In genomic region chr10:128377222-128377939, GRCm38 (mm10) we compare ENCODE assay signal across 8 mouse cellular contexts. TPM values are rescaled to one million over a fixed set of nuclear protein-coding genes. Genes with fewer than 3 reads are reported as not detected.
DNase-seq lines count a peak whose midpoint lies in the region; ATAC-seq and TF ChIP-seq lines count a peak whose summit lies in the region.

No protein-coding gene starts in this region.

- no peaks in the 10 kb centered on the region for H3K27me3 ChIP-seq in forebrain, embryonic 15.5 days
- H3K27me3 ChIP-seq in midbrain, embryonic 12.5 days, result no peaks in the 10 kb centered on the region
- no peaks in the 10 kb centered on the region for H3K27me3 ChIP-seq in testis, adult 2 months (ENCODE audit: control insufficient read depth, insufficient read depth, low read length)

- peak; percentile 15; the same call in 1 of the 2 replicates for ATAC-seq in cerebellum, adult (ENCODE audit: insufficient number of reproducible peaks, low FRiP score, low TSS enrichment)
- ATAC-seq in forebrain, embryonic 15.5 days (replicated peaks), result peak; percentile 75
- peak; percentile 76 for ATAC-seq in midbrain, embryonic 12.5 days (ENCODE audit: low FRiP score, low read depth)

- peak overlapping the region; percentile 94 for H3K9ac ChIP-seq in forebrain, embryonic 15.5 days (replicated peaks)
- H3K9ac ChIP-seq in midbrain, embryonic 12.5 days (replicated peaks), result peak overlapping the region; percentile 99

- no peak for DNase-seq in cerebellum, adult 9-11 months
- DNase-seq in urinary bladder, postnatal 36 days (ENCODE audit: low spot score in 2 of 2), result peak; percentile 26 to 28
- DNase-seq in urinary bladder, postnatal 10 days (ENCODE audit: low spot score), result no peak
- DNase-seq in kidney, postnatal 4 days, result peak; percentile 68 to 76

- H3K4me2 ChIP-seq in forebrain, embryonic 15.5 days (replicated peaks), result peak overlapping the region; percentile 65
- H3K4me2 ChIP-seq in midbrain, embryonic 12.5 days (replicated peaks), result peak overlapping the region; percentile 69

- peaks cover 25% of the 10 kb centered on the region for H3K4me1 ChIP-seq in forebrain, embryonic 15.5 days
- H3K4me1 ChIP-seq in midbrain, embryonic 12.5 days, result peaks cover 25% of the 10 kb centered on the region
- H3K4me1 ChIP-seq in testis, adult 2 months (ENCODE audit: control insufficient read depth, insufficient read depth, low read length), result peaks cover 13% of the 10 kb centered on the region

- H3K9me3 ChIP-seq in forebrain, embryonic 15.5 days, result no peaks in the 10 kb centered on the region
- H3K9me3 ChIP-seq in midbrain, embryonic 12.5 days, result peaks cover 4% of the 10 kb centered on the region; the same call in 1 of the 2 replicates

- TF ChIP-seq CTCF in testis, adult 2 months (IDR thresholded peaks at IDR 0.05; ENCODE audit: control insufficient read depth, insufficient read depth, insufficient replicate concordance, low read depth, low read length), result no peak

- peak overlapping the region; percentile 94 for H3K27ac ChIP-seq in forebrain, embryonic 15.5 days (replicated peaks)
- peak overlapping the region; percentile 97 for H3K27ac ChIP-seq in midbrain, embryonic 12.5 days (replicated peaks)
- H3K27ac ChIP-seq in testis, adult 2 months (ENCODE audit: control insufficient read depth, insufficient read depth, low read depth, low read length), result peak overlapping the region; percentile 81

- H3K36me3 ChIP-seq in forebrain, embryonic 15.5 days, result peaks cover 36% of the 10 kb centered on the region
- peaks cover 36% of the 10 kb centered on the region for H3K36me3 ChIP-seq in midbrain, embryonic 12.5 days
- H3K36me3 ChIP-seq in testis, adult 2 months (ENCODE audit: control insufficient read depth, insufficient read depth, low read length), result no peaks in the 10 kb centered on the region

- H3K4me3 ChIP-seq in forebrain, embryonic 15.5 days, result peak overlapping the region; percentile 78
- peak overlapping the region; percentile 99 for H3K4me3 ChIP-seq in midbrain, embryonic 12.5 days
- H3K4me3 ChIP-seq in testis, adult 2 months (ENCODE audit: control insufficient read depth, low read depth, low read length), result peak overlapping the region; percentile 83

- TF ChIP-seq POLR2A in testis, adult 2 months (IDR thresholded peaks at IDR 0.05; ENCODE audit: control insufficient read depth, low read depth, low read length), result no peak

- WGBS in forebrain, embryonic 15.5 days, result 0% methylated on average over 38 of the region's 47 CpGs
- under 1% methylated on average over 47 of the region's 47 CpGs for WGBS in midbrain, embryonic 12.5 days

RNA-seq across cellular contexts. Expression of gene Ankrd52, which starts 0.5 kb away (rescaled TPM):
- polyA plus RNA-seq in forebrain, embryonic 15.5 days (2015; fragmentation: Nextera tagmentation; extraction: Ambion mirVana), result 13.0 and 13.4 TPM in 2 replicates
- polyA plus RNA-seq in midbrain, embryonic 12.5 days (2016; fragmentation: Nextera tagmentation; extraction: Ambion mirVana), result 12.9 and 13.5 TPM in 2 replicates
- polyA plus RNA-seq in testis, adult 2 months (2012; rRNA removed), result 6.8 and 7.0 TPM in 2 replicates

RNA-seq across cellular contexts. Expression of gene Coq10a, which starts 8.6 kb away (rescaled TPM):
- polyA plus RNA-seq in forebrain, embryonic 15.5 days (2015; fragmentation: Nextera tagmentation; extraction: Ambion mirVana), result 33.7 and 35.7 TPM in 2 replicates
- 28.6 and 33.6 TPM in 2 replicates for polyA plus RNA-seq in midbrain, embryonic 12.5 days (2016; fragmentation: Nextera tagmentation; extraction: Ambion mirVana)
- 21.2 TPM in 2 replicates for polyA plus RNA-seq in testis, adult 2 months (2012; rRNA removed)

RNA-seq across cellular contexts. Expression of gene Slc39a5, which starts 23.6 kb away (rescaled TPM):
- polyA plus RNA-seq in forebrain, embryonic 15.5 days (2015; fragmentation: Nextera tagmentation; extraction: Ambion mirVana), result 0.09 and 0.24 TPM in 2 replicates
- polyA plus RNA-seq in midbrain, embryonic 12.5 days (2016; fragmentation: Nextera tagmentation; extraction: Ambion mirVana), result not detected in 2 replicates
- 0.14 and 0.18 TPM in 2 replicates for polyA plus RNA-seq in testis, adult 2 months (2012; rRNA removed)

RNA-seq across cellular contexts. Expression of gene Nabp2, which starts 33.9 kb away (rescaled TPM):
- 137 and 139 TPM in 2 replicates for polyA plus RNA-seq in forebrain, embryonic 15.5 days (2015; fragmentation: Nextera tagmentation; extraction: Ambion mirVana)
- 127 and 147 TPM in 2 replicates for polyA plus RNA-seq in midbrain, embryonic 12.5 days (2016; fragmentation: Nextera tagmentation; extraction: Ambion mirVana)
- 22.5 and 27.7 TPM in 2 replicates for polyA plus RNA-seq in testis, adult 2 months (2012; rRNA removed)

RNA-seq across cellular contexts. Expression of gene Rnf41, which starts 34.1 kb away (rescaled TPM):
- polyA plus RNA-seq in forebrain, embryonic 15.5 days (2015; fragmentation: Nextera tagmentation; extraction: Ambion mirVana), result 104 and 110 TPM in 2 replicates
- polyA plus RNA-seq in midbrain, embryonic 12.5 days (2016; fragmentation: Nextera tagmentation; extraction: Ambion mirVana), result 57.6 and 60.7 TPM in 2 replicates
- polyA plus RNA-seq in testis, adult 2 months (2012; rRNA removed), result 82.6 and 84.1 TPM in 2 replicates

Comparison
In these comparisons a context has a peak if more than half of its experiments do, and no peak if none do; other contexts are left out.
1. DNase-seq: peak in urinary bladder, postnatal 36 days (2 of 2) and kidney, postnatal 4 days (2 of 2); none in cerebellum, adult 9-11 months (single experiment) and urinary bladder, postnatal 10 days (single experiment).
2. ATAC-seq: peak in every context shown above with its lines; median percentile 76 in midbrain, embryonic 12.5 days; 75 in forebrain, embryonic 15.5 days; 15 in cerebellum, adult.
3. Peak in every context shown above with its lines, with median percentiles within 50 percentile points of each other: H3K27ac ChIP-seq and H3K4me3 ChIP-seq.